Mouse (Mus musculus) testis, postnatal 14 days (tissue): Measurements from ENCODE around the gene Il20rb.

Source experiments
- DNase-seq: peaks from one replicate; pipeline ENCODE4 v3.0.0; 2021; ENCODE audit warnings: low spot score

Il20rb gene

GRCm38 (mm10) chr9:100430911-100431310 is 55.7 kb downstream of the Il20rb start:
- no peak for DNase-seq

GRCm38 (mm10) chr9:100419644-100420043 is 66.9 kb downstream of the Il20rb start:
- DNase-seq = no peak

- DNase-seq = no peak
These were observed 67.5 kb downstream of the Il20rb start for GRCm38 (mm10) chr9:100419103-100419502.

GRCm38 (mm10) chr9:100416756-100417155 is 69.8 kb downstream of the Il20rb start:
- DNase-seq = no peak

- no peak for DNase-seq
These were observed 70.3 kb downstream of the Il20rb start for GRCm38 (mm10) chr9:100416299-100416698.

GRCm38 (mm10) chr9:100415328-100415979 is 71.1 kb downstream of the Il20rb start:
- DNase-seq = no peak
